Mouse (Mus musculus): ENCODE measurements around the gene Rasip1.

The Rasip1 gene

DNA sequence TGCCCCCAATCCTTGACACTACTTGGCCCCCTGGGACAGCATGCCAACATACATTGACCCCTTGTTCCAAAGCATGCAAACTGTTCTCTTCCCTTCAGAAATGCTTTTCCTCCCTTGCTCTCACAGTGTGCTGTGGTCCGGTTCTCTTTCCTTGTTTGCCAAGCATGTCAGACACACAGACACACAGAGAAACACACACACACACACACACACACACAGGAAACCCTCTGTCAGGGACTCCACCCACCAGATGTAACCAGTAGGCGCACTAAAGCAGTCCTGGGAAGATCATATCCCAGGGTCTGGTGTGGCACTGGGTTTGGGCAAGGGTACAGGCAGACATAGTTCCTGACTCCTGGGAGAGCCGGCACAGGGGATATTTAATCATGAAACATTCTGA, 59.6 kb downstream of the Rasip1 start:
- no peak for DNase-seq (ENCODE audit: low read depth)

Measured in 416B (cell line).